Mouse (Mus musculus): ENCODE results near the gene Cyp2t4. TPM values are rescaled to one million over a fixed set of nuclear protein-coding genes. Genes with fewer than 3 reads are reported as not detected.

Cyp2t4 gene
- total and polyA plus RNA-seq, 3 experiments: not detected

- no peak for DNase-seq
Measured at GRCm38 (mm10) chr7:27184964-27185363, 31.4 kb downstream of the Cyp2t4 start.

DNA sequence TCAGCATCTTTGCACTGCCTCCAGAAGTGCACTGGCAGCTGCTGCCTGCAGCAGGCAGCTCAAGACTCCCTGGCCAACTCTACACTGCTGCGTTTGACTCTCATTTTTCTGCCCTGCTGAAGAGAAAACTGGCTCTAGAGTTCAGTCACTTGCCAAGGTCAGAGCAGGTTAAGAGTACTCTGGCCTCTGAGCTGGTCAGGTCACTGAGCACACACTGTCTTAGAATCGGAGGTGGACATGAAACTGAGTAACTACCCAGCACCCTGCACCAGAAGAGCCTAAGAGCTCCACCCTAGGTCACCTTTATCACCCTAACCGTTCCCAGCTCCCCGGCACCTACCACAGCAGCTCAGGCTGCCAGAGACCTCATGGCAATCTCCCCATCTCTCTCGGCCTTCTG is 32.5 kb downstream of the Cyp2t4 start:
- DNase-seq: no peak

GRCm38 (mm10) chr7:27189271-27189931 is 35.9 kb downstream of the Cyp2t4 start:
- DNase-seq: no peak

DNA sequence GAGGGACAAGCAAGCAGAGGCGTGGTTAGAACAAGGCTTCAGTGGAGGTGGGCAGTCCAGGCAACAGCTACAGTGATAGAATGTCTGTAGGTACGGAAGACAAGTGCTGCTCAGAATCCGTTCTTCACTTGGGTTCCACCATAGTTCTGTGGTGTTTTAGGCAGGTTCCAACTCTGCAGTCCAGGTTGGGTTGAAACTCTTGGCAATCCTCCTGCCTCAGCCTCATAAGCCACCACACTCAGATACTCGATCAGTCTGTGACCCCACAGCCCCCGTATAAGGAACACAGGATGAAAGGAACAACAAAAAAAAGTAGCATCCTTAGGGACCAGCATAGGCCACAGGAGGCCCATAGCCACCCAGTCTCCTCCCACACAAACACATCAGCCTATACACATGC is 38.9 kb downstream of the Cyp2t4 start:
- DNase-seq: no peak

GRCm38 (mm10) chr7:27193731-27194130 is 40.2 kb downstream of the Cyp2t4 start:
- DNase-seq: no peak

DNA sequence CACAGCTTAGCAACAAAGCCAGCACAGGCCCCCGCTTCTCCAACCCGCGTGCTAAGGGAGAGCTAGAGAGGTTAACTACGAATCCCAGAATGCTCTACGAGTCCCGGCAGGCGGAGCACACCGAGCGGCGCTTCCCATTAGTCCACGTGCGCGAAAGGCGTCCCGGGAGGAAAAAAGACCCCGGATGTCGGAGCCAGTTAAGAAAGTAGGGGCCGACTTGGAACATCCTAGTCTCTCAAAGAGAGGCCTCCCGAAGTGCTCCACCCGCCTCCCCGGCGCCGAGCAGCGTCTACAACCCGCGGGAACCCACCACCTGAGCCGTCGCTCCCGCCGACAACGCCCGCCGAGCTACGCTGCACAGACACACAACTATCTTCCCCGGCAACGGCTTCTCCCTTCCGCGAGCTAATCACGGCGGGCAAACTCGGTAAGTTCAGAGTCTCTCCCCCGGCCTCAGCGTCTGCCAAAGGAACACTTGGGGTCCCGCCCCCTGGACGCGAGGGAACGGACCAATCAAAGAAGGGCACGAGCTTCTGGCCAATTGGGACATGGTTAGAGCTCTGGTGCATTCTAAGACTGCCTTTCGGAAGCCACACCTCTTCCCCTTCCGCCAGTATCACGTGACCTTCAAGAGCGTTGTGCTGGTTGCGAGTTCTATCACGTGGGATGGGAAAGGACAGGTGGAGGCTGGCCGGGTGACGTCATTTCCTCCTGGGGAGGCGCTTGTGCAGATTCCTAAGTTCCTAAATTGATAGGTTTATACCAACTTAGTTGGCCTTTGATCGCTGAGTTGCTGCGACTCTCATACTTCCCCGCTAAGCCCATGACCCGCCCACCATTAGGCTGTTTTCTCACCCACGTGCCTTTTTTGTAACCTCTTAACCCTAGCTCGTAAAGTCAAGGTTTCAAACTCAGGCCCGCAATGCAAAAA is 42.4 kb downstream of the Cyp2t4 start, which contains the start of the genes BC024978 and Snrpa:
Gene BC024978, plus strand, starts transcription at position 101 of the 931 bp plus-strand sequence.
Gene Snrpa, minus strand, starts transcription at position 591 of the 931 bp plus-strand sequence.
- peak; percentile 98 for DNase-seq

DNA sequence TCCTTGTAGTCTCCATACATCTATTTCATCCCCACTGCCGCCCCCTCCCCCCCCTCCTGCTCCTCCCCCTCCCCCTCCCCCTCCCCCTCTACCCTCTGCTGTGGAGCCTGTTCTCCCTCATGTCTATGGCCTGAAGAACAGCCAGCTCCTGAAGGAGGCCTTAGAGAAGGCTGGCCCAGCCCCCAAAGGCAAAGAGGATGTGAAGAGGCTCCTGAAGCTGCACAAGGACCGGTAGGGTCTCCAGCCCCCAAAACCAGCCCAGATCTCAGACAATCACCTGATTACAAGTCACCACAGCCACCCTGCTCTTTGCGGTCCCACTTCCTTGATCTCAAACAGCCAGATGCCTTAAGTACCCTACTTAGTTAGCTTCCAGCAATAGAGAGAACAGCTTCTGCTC is 43.6 kb downstream of the Cyp2t4 start:
- DNase-seq: no peak

DNA sequence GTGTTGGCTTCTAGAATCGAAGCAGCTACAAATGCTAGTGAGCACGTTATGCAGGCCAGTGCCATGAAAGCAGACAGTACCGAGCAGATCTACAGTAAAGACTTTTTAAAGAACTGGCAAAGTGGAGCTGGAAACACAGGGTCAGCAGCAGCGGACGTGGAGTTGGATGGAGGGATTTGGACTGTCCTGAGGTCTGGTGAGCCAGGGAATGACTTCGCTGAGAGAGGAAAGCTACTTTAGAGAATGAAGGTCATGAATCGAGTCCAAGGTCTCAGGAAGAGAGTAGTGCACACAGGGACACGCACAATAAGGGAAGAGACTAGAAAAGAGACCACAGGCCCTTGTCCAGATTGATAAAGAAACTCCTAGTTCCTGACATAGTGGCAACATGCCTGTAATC is 44.1 kb downstream of the Cyp2t4 start:
- DNase-seq: peak; percentile 71

- no peak for DNase-seq
Measured at GRCm38 (mm10) chr7:27198355-27198754, 44.8 kb downstream of the Cyp2t4 start.

DNA sequence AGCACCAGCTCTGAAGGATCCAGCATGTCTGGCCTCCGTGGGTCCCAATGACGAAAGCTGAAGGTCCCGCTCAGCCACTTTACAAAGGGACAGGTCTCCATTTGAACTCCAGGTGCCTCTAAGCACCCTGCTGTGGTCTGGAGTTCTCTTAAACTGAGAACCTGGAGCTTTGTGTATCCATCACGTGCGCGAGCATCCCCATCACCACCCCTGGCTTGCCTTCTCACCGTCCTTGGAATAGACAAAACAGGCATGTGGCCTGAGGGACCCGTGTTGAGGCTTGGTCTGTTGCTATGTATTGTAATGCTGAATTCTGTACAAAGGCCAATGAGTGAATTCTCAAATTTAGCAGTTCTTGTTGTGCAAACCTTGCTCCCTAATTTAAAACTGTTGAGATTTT is 45.3 kb downstream of the Cyp2t4 start:
- DNase-seq: no peak

- no peak for DNase-seq
Measured at GRCm38 (mm10) chr7:27203730-27204449, 50.4 kb downstream of the Cyp2t4 start.

Small RNA genes within 50 kb of the gene (microRNA-seq; reads per million reads assigned to microRNA genes)
- gene Mir1191 (0 to 0.44 reads per million in 2 experiments), gene Mir3101 (0 to 0.88 reads per million in 2 experiments)

Other genes with a start within 250 kb of the Cyp2t4 start
- not detected for gene Cyp2a22, start 214.3 kb upstream of the Cyp2t4 start, total RNA-seq (2021)
- gene Cyp2a22, start 214.3 kb upstream of the Cyp2t4 start, polyA plus RNA-seq (2012; rRNA removed): not detected in 2 replicates
- gene Cyp2a12, start 124.6 kb upstream of the Cyp2t4 start, total RNA-seq (2021): 1 to 10 TPM in 1 of 2 experiments, under 1 TPM in 1; 0.17 to 4.6 TPM
- gene Cyp2a12, start 124.6 kb upstream of the Cyp2t4 start, polyA plus RNA-seq (2012; rRNA removed): 0.06 TPM in 1 of 2 replicates, not detected in the other
- 100 to 1,000 TPM in 1 of 2 experiments, 1 to 10 TPM in 1; 2.1 to 993 TPM for gene Cyp2f2, start 33.8 kb upstream of the Cyp2t4 start, total RNA-seq (2021)
- 363 and 752 TPM in 2 replicates for gene Cyp2f2, start 33.8 kb upstream of the Cyp2t4 start, polyA plus RNA-seq (2012; rRNA removed)
- gene Egln2, start 13.1 kb downstream of the Cyp2t4 start, total RNA-seq (2021): 100 to 1,000 TPM in 1 of 2 experiments, 10 to 100 TPM in 1; 85.6 to 101 TPM
- gene Egln2, start 13.1 kb downstream of the Cyp2t4 start, polyA plus RNA-seq (2012; rRNA removed): 142 and 144 TPM in 2 replicates
- 10 to 100 TPM; 53.2 to 60.9 TPM for gene Rab4b, start 25.2 kb downstream of the Cyp2t4 start, total RNA-seq (2021)
- gene Rab4b, start 25.2 kb downstream of the Cyp2t4 start, polyA plus RNA-seq (2012; rRNA removed): 86.9 and 97.4 TPM in 2 replicates
- gene Gm21983, start 27.4 kb downstream of the Cyp2t4 start, total RNA-seq (2021): not detected
- 0.10 TPM in 1 of 2 replicates, not detected in the other for gene Gm21983, start 27.4 kb downstream of the Cyp2t4 start, polyA plus RNA-seq (2012; rRNA removed)
- gene Mia, start 27.4 kb downstream of the Cyp2t4 start, total RNA-seq (2021): not detected
- 0.44 TPM in 1 of 2 replicates, not detected in the other for gene Mia, start 27.4 kb downstream of the Cyp2t4 start, polyA plus RNA-seq (2012; rRNA removed)
- 10 to 100 TPM; 21.6 to 24.9 TPM for gene BC024978, start 42.1 kb downstream of the Cyp2t4 start, total RNA-seq (2021)
- 24.9 and 25.2 TPM in 2 replicates for gene BC024978, start 42.1 kb downstream of the Cyp2t4 start, polyA plus RNA-seq (2012; rRNA removed)
- gene Snrpa, start 42.6 kb downstream of the Cyp2t4 start, total RNA-seq (2021): 10 to 100 TPM; 72.5 to 93.0 TPM
- gene Snrpa, start 42.6 kb downstream of the Cyp2t4 start, polyA plus RNA-seq (2012; rRNA removed): 223 and 231 TPM in 2 replicates
- gene Itpkc, start 74.9 kb downstream of the Cyp2t4 start, total RNA-seq (2021): 10 to 100 TPM; 12.7 to 15.5 TPM
- 10.1 and 10.6 TPM in 2 replicates for gene Itpkc, start 74.9 kb downstream of the Cyp2t4 start, polyA plus RNA-seq (2012; rRNA removed)
- gene Coq8b, start 79.3 kb downstream of the Cyp2t4 start, total RNA-seq (2021): 10 to 100 TPM; 49.7 to 64.4 TPM
- gene Coq8b, start 79.3 kb downstream of the Cyp2t4 start, polyA plus RNA-seq (2012; rRNA removed): 175 and 219 TPM in 2 replicates
- 10 to 100 TPM in 1 of 2 experiments, 1 to 10 TPM in 1; 5.2 to 13.3 TPM for gene Numbl, start 104.7 kb downstream of the Cyp2t4 start, total RNA-seq (2021)
- 37.2 and 48.0 TPM in 2 replicates for gene Numbl, start 104.7 kb downstream of the Cyp2t4 start, polyA plus RNA-seq (2012; rRNA removed)
- 10 to 100 TPM; 70.3 to 94.7 TPM for gene Ltbp4, start 184.0 kb downstream of the Cyp2t4 start, total RNA-seq (2021)
- 253 and 263 TPM in 2 replicates for gene Ltbp4, start 184.0 kb downstream of the Cyp2t4 start, polyA plus RNA-seq (2012; rRNA removed)
- 10 to 100 TPM; 11.3 to 22.5 TPM for gene Shkbp1, start 202.3 kb downstream of the Cyp2t4 start, total RNA-seq (2021)
- 60.8 and 74.5 TPM in 2 replicates for gene Shkbp1, start 202.3 kb downstream of the Cyp2t4 start, polyA plus RNA-seq (2012; rRNA removed)
- 1 to 10 TPM in 1 of 2 experiments, not detected in 1; 6.3 TPM for gene Gm20479, start 203.7 kb downstream of the Cyp2t4 start, total RNA-seq (2021)
- 0.28 TPM in 2 replicates for gene Gm20479, start 203.7 kb downstream of the Cyp2t4 start, polyA plus RNA-seq (2012; rRNA removed)

Data from adrenal gland, adult 2 months (tissue).